Mouse (Mus musculus) CH12.LX (cell line): Measurements from ENCODE around the gene Nsun2. TPM values are rescaled to one million over a fixed set of nuclear protein-coding genes. Genes with fewer than 3 reads are reported as not detected.

Experiments used
- DNase-seq: peaks from one replicate; pipeline ENCODE4 v3.0.0-alpha.2; 2013; ENCODE audit errors: extremely low read depth
- H3K27ac ChIP-seq: 2 replicates; pipeline ENCODE4 v1.5.1; 2012; ENCODE audit warnings: low read depth, mild to moderate bottlenecking, control low read depth, moderate library complexity; ENCODE audit not compliant: insufficient read depth
- H3K27me3 ChIP-seq: replicated peaks from 2 replicates; pipeline ENCODE3; 2012; ENCODE audit warnings: inconsistent platforms
- H3K36me3 ChIP-seq, 2 experiments: replicated peaks in 1 of 2; 2 replicates each; pipeline versions ENCODE3 to v1.6.1; 2012; ENCODE audit warnings: inconsistent platforms in 1 of 2, low read length in 1 of 2, mild to moderate bottlenecking in 1 of 2, mixed read lengths in 1 of 2, moderate library complexity in 1 of 2; ENCODE audit not compliant: control insufficient read depth in 1 of 2, insufficient read depth in 1 of 2
- H3K4me1 ChIP-seq, 2 experiments: 2 replicates each; pipeline ENCODE4 v1.6.1; 2012; ENCODE audit warnings: inconsistent platforms in 1 of 2, moderate library complexity in 1 of 2; ENCODE audit not compliant: insufficient read depth in 2 of 2, control insufficient read depth in 1 of 2
- H3K4me2 ChIP-seq: 2 replicates; pipeline ENCODE4 v1.6.1; 2012; ENCODE audit warnings: low read depth, mild to moderate bottlenecking, control low read depth; ENCODE audit not compliant: poor library complexity, insufficient read depth, severe bottlenecking
- H3K4me3 ChIP-seq, 3 experiments: fragments of 150-350 bp in 1 of 3; sonication (generic) in 1 of 3; replicated peaks in 1 of 3; 2 replicates each; pipeline versions ENCODE3 to v1.5.1; 2011 to 2012; ENCODE audit warnings: low read depth in 2 of 3, low read length in 2 of 3, mild to moderate bottlenecking in 2 of 3, moderate library complexity in 2 of 3, control low read depth in 1 of 3, improper control_type of control experiment in 1 of 3, inconsistent platforms in 1 of 3, mixed read lengths in 1 of 3; ENCODE audit not compliant: poor library complexity in 1 of 3
- H3K79me2 ChIP-seq: replicated peaks from 2 replicates; pipeline ENCODE4 v1.6.1; 2012; ENCODE audit warnings: mild to moderate bottlenecking, moderate library complexity; ENCODE audit not compliant: control insufficient read depth, poor library complexity, insufficient read depth, severe bottlenecking; ENCODE audit errors: extremely low read depth
- H3K9ac ChIP-seq: 2 replicates; pipeline ENCODE4 v1.6.1; 2012; ENCODE audit warnings: low read depth, mild to moderate bottlenecking, control low read depth, moderate library complexity; ENCODE audit not compliant: insufficient read depth
- H3K9me3 ChIP-seq: replicated peaks from 2 replicates; pipeline ENCODE3; 2012; ENCODE audit warnings: low read length, inconsistent platforms, mixed read lengths
- CHD1 ChIP-seq: IDR thresholded peaks from 2 replicates; pipeline ENCODE4 v1.6.1; 2012; ENCODE audit warnings: low read depth, low read length, improper control_type of control experiment, inconsistent platforms
- CTCF ChIP-seq, 2 experiments: IDR thresholded peaks in 1 of 2; conservative IDR thresholded peaks in 1 of 2; 2 replicates each; pipeline ENCODE4 v1.5.1; 2011 to 2012; ENCODE audit warnings: low read depth in 2 of 2, low read length in 2 of 2, improper control_type of control experiment in 1 of 2, inconsistent platforms in 1 of 2, mild to moderate bottlenecking in 1 of 2, moderate library complexity in 1 of 2
- ELF1 ChIP-seq: IDR thresholded peaks from 2 replicates; pipeline ENCODE4 v1.6.1; 2014; ENCODE audit warnings: low read depth, mild to moderate bottlenecking, inconsistent platforms, low read length, improper control_type of control experiment
- JUND ChIP-seq: conservative IDR thresholded peaks from 2 replicates; pipeline ENCODE4 v1.6.1; 2011; ENCODE audit warnings: low read depth, low read length, improper control_type of control experiment
- KAT2A ChIP-seq: IDR thresholded peaks from 2 replicates; pipeline ENCODE4 v1.6.1; 2012; ENCODE audit warnings: low read length, improper control_type of control experiment, inconsistent platforms; ENCODE audit not compliant: insufficient replicate concordance
- RAD21 ChIP-seq: IDR thresholded peaks from 2 replicates; pipeline ENCODE4 v1.6.1; 2011; ENCODE audit warnings: low read depth, mild to moderate bottlenecking, low read length, improper control_type of control experiment, moderate library complexity
- SIN3A ChIP-seq: IDR thresholded peaks from 2 replicates; pipeline ENCODE4 v1.6.1; 2012; ENCODE audit warnings: low read length, improper control_type of control experiment, inconsistent platforms
- SMC3 ChIP-seq: IDR thresholded peaks from 2 replicates; pipeline ENCODE4 v1.6.1; 2011; ENCODE audit warnings: low read depth, low read length, improper control_type of control experiment
- TBP ChIP-seq: conservative IDR thresholded peaks from 2 replicates; pipeline ENCODE4 v1.6.1; 2011; ENCODE audit warnings: low read depth, low read length, improper control_type of control experiment
- UBTF ChIP-seq: IDR thresholded peaks from 2 replicates; pipeline ENCODE4 v1.6.1; 2012; ENCODE audit warnings: low read depth, mild to moderate bottlenecking, inconsistent platforms, low read length, improper control_type of control experiment, moderate library complexity
- ZC3H11A ChIP-seq: IDR thresholded peaks from 2 replicates; pipeline ENCODE4 v1.6.1; 2012; ENCODE audit warnings: low read depth, mild to moderate bottlenecking, inconsistent platforms, low read length, improper control_type of control experiment
- ZKSCAN1 ChIP-seq: IDR thresholded peaks from 2 replicates; pipeline ENCODE4 v1.6.1; 2012; ENCODE audit warnings: low read depth, inconsistent platforms, low read length, improper control_type of control experiment, borderline replicate concordance
- dilution Hi-C: fragments of 300-500 bp; cut with MboI; formaldehyde crosslinking; loops from 2 replicates; pipeline ENCODE4 v1.14.3; 2020; ENCODE audit warnings: low sequenced_read_pairs; ENCODE audit not compliant: extremely low pct_unique_long_range_greater_than_20kb, extremely low pct_ligation_motif_present
- in situ Hi-C: fragments of 300-500 bp; cut with MboI; formaldehyde crosslinking; loops from 3 replicates; pipeline ENCODE4 v1.14.3; 2019; ENCODE audit warnings: low sequenced_read_pairs, low pct_ligation_motif_present, low pct_unique_long_range_greater_than_20kb, mixed read lengths
- polyA plus RNA-seq: library from polyadenylated mRNA; unstranded; fragments of >175 nt; gene quantifications from 2 replicates; pipeline ENCODE4 v1.2.1, GENCODE M21; 2012; ENCODE audit warnings: low read depth; ENCODE audit not compliant: insufficient read length
- total RNA-seq, 2 experiments: library from RNA; depleted of rRNA; stranded (reverse); fragments of 300-350 nt in 1 of 2; fragments of >200 nt in 1 of 2; gene quantifications; 2 replicates each; pipeline ENCODE4 v1.2.3; 2012 to 2014

Nsun2 gene
- total and polyA plus RNA-seq, 3 experiments = 178 to 292 (median 279) TPM

- Histone ChIP-seq H3K4me1 (no peaks in the 10 kb centered on the region), H3K4me3 (no peak overlapping the region), H3K9me3 (no peaks in the 10 kb centered on the region), H3K79me2 (no peaks in the 10 kb centered on the region)
- TF ChIP-seq SMC3 = peak; percentile 14; the same call in 1 of the 2 replicates
- no peak for TF ChIP-seq TBP
- TF ChIP-seq RAD21 = peak; percentile 59
- TF ChIP-seq SIN3A = no peak
- TF ChIP-seq CTCF (conservative IDR thresholded peaks at IDR 0.05 in 1 of 2, IDR thresholded peaks at IDR 0.05 in 1 of 2; ENCODE audit: low read depth in 2 of 2, low read length in 2 of 2) = peak in 1 of 2 experiments; percentile 54; a peak in 2 of 4 replicates
- TF ChIP-seq, all 38 proteins: peak for 3
- Histone ChIP-seq H3K9ac (no peak overlapping the region), H3K36me3 (no peaks in the 10 kb centered on the region), H3K4me2 (no peak overlapping the region), H3K27ac (no peak overlapping the region), H3K27me3 (no peaks in the 10 kb centered on the region)
- in situ Hi-C loops = loop anchor here (5.0 to 10.0 kb wide), 3 partner anchors 38 to 107 kb away; partner anchors contain the start of gene Srd5a1
- dilution Hi-C loops = no loop called here
- DNase-seq = no peak
These were observed 16.4 kb downstream of the Nsun2 start for GRCm38 (mm10) chr13:69549980-69550379.

GRCm38 (mm10) chr13:69550831-69551230 lies 17.3 kb downstream of the Nsun2 start:
- Histone ChIP-seq H3K27ac (no peak overlapping the region), H3K9ac (no peak overlapping the region), H3K79me2 (no peaks in the 10 kb centered on the region), H3K36me3 (no peaks in the 10 kb centered on the region), H3K4me2 (no peak overlapping the region), H3K4me1 (no peaks in the 10 kb centered on the region; a peak in 1 of 4 replicates), H3K9me3 (no peaks in the 10 kb centered on the region), H3K27me3 (no peaks in the 10 kb centered on the region), H3K4me3 (no peak overlapping the region)
- TF ChIP-seq ZKSCAN1 = no peak
- in situ Hi-C loops (loop anchor here (5.0 kb wide), 1 partner anchor 106 kb away; no protein-coding TSS in a partner anchor), dilution Hi-C loops (no loop called here)
- no peak for DNase-seq

DNA sequence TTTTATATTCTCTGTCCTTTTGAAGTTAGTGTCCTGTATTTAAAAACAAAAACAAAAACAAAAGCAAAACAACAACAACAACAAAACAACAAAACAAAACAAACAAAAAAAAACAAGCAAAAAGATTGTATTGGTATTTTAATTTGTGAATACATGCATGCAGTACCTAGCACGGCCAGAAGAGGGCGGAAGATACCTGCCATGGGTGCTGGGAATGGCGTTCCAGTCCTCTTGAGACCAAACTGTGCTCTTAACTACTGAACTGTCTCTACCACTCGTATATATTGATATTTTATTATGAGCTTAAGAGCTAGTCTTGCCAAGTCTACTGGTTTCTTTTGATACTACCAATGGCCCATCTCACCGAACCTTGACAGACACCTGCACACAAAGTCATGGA lies 19.5 kb downstream of the Nsun2 start:
- no peaks in the 10 kb centered on the region; a peak in 1 of 4 replicates for H3K4me1 ChIP-seq
- no peak overlapping the region for H3K9ac ChIP-seq
- H3K4me3 ChIP-seq = no peak overlapping the region
- in situ Hi-C loops = loop anchor here (5.0 kb wide), 1 partner anchor 104 kb away; no protein-coding TSS in a partner anchor
- no peaks in the 10 kb centered on the region for H3K79me2 ChIP-seq
- no peak overlapping the region for H3K4me2 ChIP-seq
- H3K27ac ChIP-seq = no peak overlapping the region
- dilution Hi-C loops = no loop called here
- peak; percentile 57 for DNase-seq
- TF ChIP-seq TBP = no peak
- TF ChIP-seq UBTF = no peak
- no peak for TF ChIP-seq JUND
- TF ChIP-seq KAT2A = no peak
- TF ChIP-seq CHD1 = no peak
- TF ChIP-seq SMC3 = peak; percentile 85
- TF ChIP-seq CTCF (conservative IDR thresholded peaks at IDR 0.05 in 1 of 2, IDR thresholded peaks at IDR 0.05 in 1 of 2; ENCODE audit: low read depth in 2 of 2, low read length in 2 of 2) = peak; percentile 87 to 91
- TF ChIP-seq ELF1 = no peak
- TF ChIP-seq RAD21 = peak; percentile 87
- TF ChIP-seq ZC3H11A = 0 out of 2 replicates have a peak, but pooled peaks have one; percentile 6
- H3K27me3 ChIP-seq = peaks cover 3% of the 10 kb centered on the region
- no peaks in the 10 kb centered on the region for H3K36me3 ChIP-seq
- H3K9me3 ChIP-seq = no peaks in the 10 kb centered on the region
